Mouse (Mus musculus) cerebellum, adult 8-10 months (tissue): ENCODE results near the gene Sdsl.

Experiments used
- DNase-seq: peaks from one replicate; pipeline ENCODE4 v3.0.0; 2022

Gene Sdsl

GRCm38 (mm10) chr5:120454756-120455337 lies 17.8 kb downstream of the Sdsl start:
- no peak for DNase-seq

- no peak for DNase-seq
Measured at GRCm38 (mm10) chr5:120447305-120447704, 25.3 kb downstream of the Sdsl start.

- peak; percentile 94 for DNase-seq
Measured at GRCm38 (mm10) chr5:120440733-120441132, 31.9 kb downstream of the Sdsl start.

GRCm38 (mm10) chr5:120439887-120440670 lies 32.5 kb downstream of the Sdsl start:
- no peak for DNase-seq

- no peak for DNase-seq
Measured at GRCm38 (mm10) chr5:120438991-120439710, 33.5 kb downstream of the Sdsl start.

- DNase-seq: no peak
Measured at GRCm38 (mm10) chr5:120438469-120438868, 34.1 kb downstream of the Sdsl start.

GRCm38 (mm10) chr5:120437986-120438385 lies 34.6 kb downstream of the Sdsl start:
- no peak for DNase-seq

- no peak for DNase-seq
Measured at GRCm38 (mm10) chr5:120437539-120437938, 35.1 kb downstream of the Sdsl start.

- no peak for DNase-seq
Measured at GRCm38 (mm10) chr5:120436885-120437495, 35.6 kb downstream of the Sdsl start.

GRCm38 (mm10) chr5:120435731-120436501 lies 36.7 kb downstream of the Sdsl start:
- no peak for DNase-seq

- DNase-seq: no peak
Measured at GRCm38 (mm10) chr5:120435006-120435681, 37.5 kb downstream of the Sdsl start.

- DNase-seq: no peak
Measured at GRCm38 (mm10) chr5:120434231-120434735, 38.3 kb downstream of the Sdsl start.

- no peak for DNase-seq
Measured at GRCm38 (mm10) chr5:120433135-120433760, 39.4 kb downstream of the Sdsl start.

GRCm38 (mm10) chr5:120432486-120433015 lies 40.1 kb downstream of the Sdsl start:
- DNase-seq: no peak

- no peak for DNase-seq
Measured at GRCm38 (mm10) chr5:120431649-120432485, 40.7 kb downstream of the Sdsl start, which contains the start of gene Lhx5. Lhx5 (plus strand) TSS chr5:120431699.

- no peak for DNase-seq
Measured at GRCm38 (mm10) chr5:120431001-120431583, 41.5 kb downstream of the Sdsl start.

GRCm38 (mm10) chr5:120429692-120430091 lies 42.9 kb downstream of the Sdsl start:
- DNase-seq: no peak

- no peak for DNase-seq
Measured at GRCm38 (mm10) chr5:120428990-120429389, 43.6 kb downstream of the Sdsl start.

- DNase-seq: no peak
Measured at GRCm38 (mm10) chr5:120428189-120428838, 44.3 kb downstream of the Sdsl start.
